Mouse (Mus musculus) liver, adult 2 months (tissue): ENCODE results near the gene Tmem108. TPM values are rescaled to one million over a fixed set of nuclear protein-coding genes. Genes with fewer than 3 reads are reported as not detected.

Experiments used
- DNase-seq: peaks from one replicate; pipeline ENCODE4 v3.0.0-alpha.2; 2011; ENCODE audit warnings: low read depth, low spot score; ENCODE audit errors: extremely low read depth
- H3K27ac ChIP-seq: fragments of 200-500 bp; replicated peaks from 2 replicates; pipeline ENCODE4 v1.5.1; 2012; ENCODE audit warnings: low read depth, mild to moderate bottlenecking, control low read depth, inconsistent platforms, low read length; ENCODE audit not compliant: insufficient read depth
- H3K27me3 ChIP-seq: fragments of 200-500 bp; 2 replicates; pipeline ENCODE4 v1.6.1; 2012; ENCODE audit warnings: mild to moderate bottlenecking, moderate library complexity, low read length, inconsistent platforms; ENCODE audit not compliant: control insufficient read depth, insufficient read depth
- H3K36me3 ChIP-seq: fragments of 200-500 bp; 2 replicates; pipeline ENCODE4 v1.6.1; 2012; ENCODE audit warnings: low read length, inconsistent platforms; ENCODE audit not compliant: control insufficient read depth, insufficient read depth
- H3K4me1 ChIP-seq: fragments of 200-500 bp; 2 replicates; pipeline ENCODE4 v1.6.1; 2011; ENCODE audit warnings: low read length; ENCODE audit not compliant: control insufficient read depth, insufficient read depth
- H3K4me3 ChIP-seq: fragments of 200-500 bp; 2 replicates; pipeline ENCODE4 v1.5.1; 2011; ENCODE audit warnings: low read depth, mild to moderate bottlenecking, control low read depth, low read length, moderate library complexity; ENCODE audit not compliant: insufficient read depth
- H3K79me2 ChIP-seq: fragments of 200-500 bp; 2 replicates; pipeline ENCODE4 v1.6.1; 2012; ENCODE audit warnings: inconsistent platforms, mild to moderate bottlenecking, low read length, moderate library complexity; ENCODE audit not compliant: control insufficient read depth, insufficient read depth
- H3K9ac ChIP-seq: fragments of 200-500 bp; 2 replicates; pipeline ENCODE4 v1.6.1; 2012; ENCODE audit warnings: low read depth, mild to moderate bottlenecking, control low read depth, inconsistent platforms, low read length
- CTCF ChIP-seq: fragments of 200-500 bp; IDR thresholded peaks from 2 replicates; pipeline ENCODE4 v1.5.1; 2011; ENCODE audit warnings: low read depth, low read length, control low read depth
- POLR2A ChIP-seq: fragments of 200-500 bp; IDR thresholded peaks from 2 replicates; pipeline ENCODE4 v1.6.1; 2011; ENCODE audit warnings: low read length, control low read depth; ENCODE audit not compliant: insufficient read depth; ENCODE audit errors: extremely low read depth
- WGBS: fragments of 180-500 bp; shearing (Covaris S2); methylation state at CpG from one replicate; pipeline ENCODE4 v1.1.7; 2018; 5-methylcytosine and 5-hydroxymethylcytosine counted together
- polyA plus RNA-seq: library from polyadenylated mRNA; depleted of rRNA; stranded (reverse); fragments of >200 nt; gene quantifications from 2 replicates; pipeline ENCODE4 v1.2.3, GENCODE M21; 2012
- total RNA-seq: library from RNA; depleted of rRNA; stranded (reverse); fragments of >200 nt; gene quantifications from 2 replicates; pipeline ENCODE4 v1.2.3, GENCODE M21; 2014

Gene Tmem108
- total and polyA plus RNA-seq, 2 experiments = 0.09 to 0.40 TPM

DNA sequence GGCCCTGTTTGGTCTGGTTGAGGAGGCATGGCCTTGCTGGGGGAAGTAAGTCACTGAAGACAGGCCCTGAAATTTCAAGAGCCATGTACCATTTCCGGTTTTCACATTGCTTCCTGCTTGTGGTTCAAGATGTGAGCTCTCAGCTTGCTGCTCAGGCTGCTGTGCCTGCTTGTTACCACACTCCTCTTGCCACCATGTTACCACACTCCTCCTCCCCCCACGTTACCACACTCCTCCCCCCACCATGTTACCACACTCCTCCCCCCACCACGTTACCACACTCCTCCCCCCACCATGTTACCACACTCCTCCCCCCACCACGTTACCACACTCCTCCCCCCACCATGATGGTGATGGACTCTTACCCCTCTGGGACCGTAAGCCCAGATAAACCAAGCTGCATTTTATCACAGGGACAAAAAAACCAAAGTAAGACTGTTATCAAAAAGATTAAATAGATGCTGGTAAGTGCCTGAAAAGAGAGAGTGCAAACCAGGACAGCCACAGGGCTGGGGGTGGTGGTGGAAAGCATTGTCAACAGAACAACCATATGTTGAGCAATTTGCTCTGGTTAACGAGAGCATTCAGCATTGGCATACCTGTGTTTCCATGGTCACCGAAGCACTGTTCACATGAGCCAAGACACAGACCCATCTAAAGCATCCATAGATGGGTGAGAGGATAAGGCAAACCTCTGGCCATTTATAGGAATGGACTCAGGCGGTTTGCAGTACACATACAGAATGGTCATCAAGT is 109.3 kb downstream of the Tmem108 start:
- no peak overlapping the region for H3K27ac ChIP-seq
- 46% methylated on average over 8 of the region's 8 CpGs for WGBS
- H3K79me2 ChIP-seq = no peaks in the 10 kb centered on the region
- H3K4me3 ChIP-seq = no peak overlapping the region
- TF ChIP-seq POLR2A (no peak), CTCF (no peak)
- no peaks in the 10 kb centered on the region for H3K27me3 ChIP-seq
- H3K36me3 ChIP-seq = no peaks in the 10 kb centered on the region
- no peaks in the 10 kb centered on the region for H3K4me1 ChIP-seq
- H3K9ac ChIP-seq = no peak overlapping the region
- no peak for DNase-seq

GRCm38 (mm10) chr9:103646605-103647004 is 115.0 kb downstream of the Tmem108 start:
- Histone ChIP-seq H3K4me1 (no peaks in the 10 kb centered on the region), H3K27me3 (no peaks in the 10 kb centered on the region), H3K4me3 (no peak overlapping the region), H3K27ac (no peak overlapping the region), H3K36me3 (no peaks in the 10 kb centered on the region), H3K9ac (no peak overlapping the region), H3K79me2 (no peaks in the 10 kb centered on the region)
- TF ChIP-seq POLR2A = no peak
- no peak for TF ChIP-seq CTCF
- 77% methylated on average over 2 of the region's 2 CpGs for WGBS
- DNase-seq = no peak

- TF ChIP-seq POLR2A (no peak), CTCF (no peak)
- Histone ChIP-seq H3K27me3 (no peaks in the 10 kb centered on the region), H3K4me3 (no peak overlapping the region), H3K4me1 (no peaks in the 10 kb centered on the region), H3K79me2 (no peaks in the 10 kb centered on the region), H3K9ac (no peak overlapping the region), H3K27ac (no peak overlapping the region), H3K36me3 (no peaks in the 10 kb centered on the region)
- no peak for DNase-seq
- 91% methylated on average over 7 of the region's 7 CpGs for WGBS
These were observed 115.9 kb downstream of the Tmem108 start for GRCm38 (mm10) chr9:103645724-103646123.

DNA sequence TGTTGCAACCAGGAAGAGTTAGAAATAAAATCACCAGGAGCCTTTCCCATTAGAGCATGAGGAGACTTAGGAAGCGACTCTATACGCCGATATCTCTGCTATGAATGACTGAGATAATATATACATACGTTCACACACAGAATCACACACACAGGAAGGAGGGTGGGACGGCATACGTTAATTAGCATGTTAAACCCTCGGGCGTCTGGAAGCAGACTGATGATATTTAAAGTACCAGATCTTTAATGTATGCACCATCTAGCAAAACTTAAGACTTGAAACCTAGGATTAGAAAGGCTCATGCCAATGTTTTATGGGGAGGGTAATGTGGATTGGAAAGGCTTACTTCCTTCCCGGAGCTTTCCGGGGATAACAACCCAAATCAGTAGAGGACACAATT is 119.3 kb downstream of the Tmem108 start:
- no peaks in the 10 kb centered on the region for H3K36me3 ChIP-seq
- TF ChIP-seq CTCF (no peak), POLR2A (no peak)
- no peaks in the 10 kb centered on the region for H3K79me2 ChIP-seq
- no peaks in the 10 kb centered on the region for H3K4me1 ChIP-seq
- no peak overlapping the region for H3K27ac ChIP-seq
- H3K9ac ChIP-seq = no peak overlapping the region
- no peak overlapping the region for H3K4me3 ChIP-seq
- no peaks in the 10 kb centered on the region for H3K27me3 ChIP-seq
- 80% methylated on average over 10 of the region's 10 CpGs for WGBS
- DNase-seq = no peak

DNA sequence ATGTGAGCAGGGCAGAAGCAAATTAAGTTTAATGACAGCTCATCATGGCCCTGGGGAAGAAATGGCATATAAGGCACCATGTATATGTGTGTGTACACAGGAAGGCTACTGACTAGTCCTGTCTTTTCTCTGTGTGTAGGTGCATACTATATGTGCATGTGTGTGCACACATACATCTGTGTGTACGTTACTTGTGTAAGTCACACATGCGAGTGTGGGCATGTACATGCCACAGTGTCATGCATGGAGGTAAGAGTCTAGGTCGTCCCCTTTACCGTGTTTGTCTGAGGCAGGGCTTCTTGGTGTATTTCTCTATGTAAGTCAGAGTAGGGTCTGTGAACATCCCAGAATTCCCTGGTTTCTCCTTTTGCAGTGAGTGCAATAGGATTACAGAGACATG is 120.3 kb downstream of the Tmem108 start:
- no peak overlapping the region for H3K27ac ChIP-seq
- no peak overlapping the region for H3K9ac ChIP-seq
- no peaks in the 10 kb centered on the region for H3K4me1 ChIP-seq
- no peaks in the 10 kb centered on the region for H3K27me3 ChIP-seq
- H3K79me2 ChIP-seq = no peaks in the 10 kb centered on the region
- DNase-seq = no peak
- no peak overlapping the region for H3K4me3 ChIP-seq
- WGBS = 94% methylated on average over 4 of the region's 4 CpGs
- TF ChIP-seq POLR2A (no peak), CTCF (no peak)
- H3K36me3 ChIP-seq = no peaks in the 10 kb centered on the region

GRCm38 (mm10) chr9:103639413-103639812 is 122.2 kb downstream of the Tmem108 start:
- 43% methylated on average over 1 of the region's 1 CpGs for WGBS
- no peak overlapping the region for H3K4me3 ChIP-seq
- no peaks in the 10 kb centered on the region for H3K79me2 ChIP-seq
- H3K27ac ChIP-seq = no peak overlapping the region
- DNase-seq = no peak
- H3K9ac ChIP-seq = no peak overlapping the region
- no peaks in the 10 kb centered on the region for H3K4me1 ChIP-seq
- TF ChIP-seq CTCF (no peak), POLR2A (no peak)
- H3K36me3 ChIP-seq = no peaks in the 10 kb centered on the region
- no peaks in the 10 kb centered on the region for H3K27me3 ChIP-seq
